Mouse (Mus musculus) midbrain, embryonic 15.5 days (tissue): ENCODE measurements around the gene Vmn1r218. TPM values are rescaled to one million over a fixed set of nuclear protein-coding genes. Genes with fewer than 3 reads are reported as not detected.
"Not testable (repeated sequence)": the region's sequence is repeated elsewhere in the genome, so short reads cannot be mapped to it uniquely, and the experiment has no call there.

Experiments used
- ATAC-seq: fragments of 200-750 bp; cut with Nextera tagmentation; replicated peaks from 2 replicates; pipeline ENCODE4 v1.8.0; 2017; ENCODE audit warnings: moderate TSS enrichment
- H3K27ac ChIP-seq: fragments of 300-500 bp; sonication (generic); 2 replicates; pipeline ENCODE4 v1.5.1; 2015; ENCODE audit warnings: mild to moderate bottlenecking, inconsistent platforms
- H3K27me3 ChIP-seq: fragments of 300-500 bp; sonication (generic); replicated peaks from 2 replicates; pipeline ENCODE4 v1.6.1; 2015; ENCODE audit warnings: inconsistent platforms
- H3K36me3 ChIP-seq: fragments of 300-500 bp; sonication (generic); replicated peaks from 2 replicates; pipeline ENCODE4 v1.6.1; 2015; ENCODE audit warnings: inconsistent platforms
- H3K4me1 ChIP-seq: fragments of 300-500 bp; sonication (generic); 2 replicates; pipeline ENCODE4 v1.6.1; 2015; ENCODE audit warnings: inconsistent platforms
- H3K4me2 ChIP-seq: fragments of 300-500 bp; sonication (generic); 2 replicates; pipeline ENCODE4 v1.6.1; 2015; ENCODE audit warnings: inconsistent platforms, mild to moderate bottlenecking, moderate library complexity
- H3K4me3 ChIP-seq: fragments of 300-500 bp; sonication (generic); 2 replicates; pipeline ENCODE4 v1.5.1; 2015; ENCODE audit warnings: mild to moderate bottlenecking, inconsistent platforms
- H3K9ac ChIP-seq: fragments of 300-500 bp; sonication (generic); 2 replicates; pipeline ENCODE4 v1.6.1; 2015; ENCODE audit warnings: mild to moderate bottlenecking, inconsistent platforms
- H3K9me3 ChIP-seq: fragments of 300-500 bp; sonication (generic); 2 replicates; pipeline ENCODE4 v1.6.1; 2016; ENCODE audit warnings: inconsistent platforms
- WGBS: fragments of 180-500 bp; shearing (Covaris S2); methylation state at CpG from one replicate; pipeline ENCODE4 v1.1.7; 2015; ENCODE audit warnings: mixed read lengths; 5-methylcytosine and 5-hydroxymethylcytosine counted together
- polyA plus RNA-seq: library from polyadenylated mRNA; unstranded; fragments of >200 nt; fragmentation: Nextera tagmentation; extraction: Ambion mirVana; gene quantifications from 2 replicates; pipeline ENCODE4 v1.2.1, GENCODE M21; 2015

Gene Vmn1r218
- not detected in 2 replicates for polyA plus RNA-seq

GRCm38 (mm10) chr13:23133099-23133498, at the start of gene Vmn1r218:
Gene Vmn1r218, plus strand, starts transcription at chr13:23133155.
- Histone ChIP-seq H3K9ac (no peak within 1 kb of the TSS), H3K4me2 (no peak within 1 kb of the TSS), H3K4me1 (no peaks in the 10 kb centered on the region), H3K27ac (no peak within 1 kb of the TSS), H3K36me3 (no peaks in the 10 kb centered on the region), H3K4me3 (no peak within 1 kb of the TSS), H3K27me3 (no peaks in the 10 kb centered on the region), H3K9me3 (no peaks in the 10 kb centered on the region)
- ATAC-seq, result no peak
- WGBS, result 76% methylated on average over 3 of the region's 3 CpGs

GRCm38 (mm10) chr13:23094386-23094785, 38.6 kb upstream of the Vmn1r218 start:
- Histone ChIP-seq H3K27me3 (no peaks in the 10 kb centered on the region), H3K36me3 (no peaks in the 10 kb centered on the region), H3K27ac (no peak overlapping the region), H3K9ac (no peak overlapping the region), H3K4me1 (no peaks in the 10 kb centered on the region), H3K4me2 (no peak overlapping the region), H3K4me3 (no peak overlapping the region), H3K9me3 (no peaks in the 10 kb centered on the region)
- no peak for ATAC-seq
- WGBS, result 96% methylated on average over 4 of the region's 4 CpGs

- 83% methylated on average over 1 of the region's 1 CpGs for WGBS
- ATAC-seq, result not testable (repeated sequence)
Measured at GRCm38 (mm10) chr13:23118126-23118525, 14.8 kb upstream of the Vmn1r218 start, which contains the start of gene Vmn1r217. Gene Vmn1r217, minus strand, starts transcription at chr13:23118226.

GRCm38 (mm10) chr13:23120611-23121010, 12.3 kb upstream of the Vmn1r218 start:
- no peak overlapping the region for H3K4me3 ChIP-seq
- 91% methylated on average over 2 of the region's 2 CpGs for WGBS
- H3K27ac ChIP-seq, result no peak overlapping the region
- H3K4me2 ChIP-seq, result no peak overlapping the region
- H3K9ac ChIP-seq, result no peak overlapping the region
- no peaks in the 10 kb centered on the region for H3K27me3 ChIP-seq
- no peaks in the 10 kb centered on the region for H3K36me3 ChIP-seq
- H3K4me1 ChIP-seq, result no peaks in the 10 kb centered on the region
- no peak for ATAC-seq
- H3K9me3 ChIP-seq, result no peaks in the 10 kb centered on the region

More at GRCm38 (mm10) chr13:23118126-23118525, 14.8 kb upstream of the Vmn1r218 start, which contains the start of gene Vmn1r217:
- not testable (repeated sequence) for H3K4me1 ChIP-seq, H3K9me3 ChIP-seq, H3K4me2 ChIP-seq, H3K36me3 ChIP-seq, H3K27ac ChIP-seq, H3K27me3 ChIP-seq, H3K4me3 ChIP-seq, H3K9ac ChIP-seq

GRCm38 (mm10) chr13:23133501-23133900, 546 bp downstream of the Vmn1r218 start:
- Histone ChIP-seq H3K4me2 (no peak overlapping the region), H3K9ac (no peak overlapping the region), H3K9me3 (no peaks in the 10 kb centered on the region), H3K27ac (no peak overlapping the region), H3K27me3 (no peaks in the 10 kb centered on the region), H3K4me1 (no peaks in the 10 kb centered on the region), H3K4me3 (no peak overlapping the region), H3K36me3 (no peaks in the 10 kb centered on the region)
- 58% methylated on average over 1 of the region's 1 CpGs for WGBS
- no peak for ATAC-seq

- Histone ChIP-seq H3K36me3 (no peaks in the 10 kb centered on the region), H3K4me1 (no peaks in the 10 kb centered on the region), H3K9ac (no peak overlapping the region), H3K27ac (no peak overlapping the region), H3K9me3 (no peaks in the 10 kb centered on the region), H3K4me2 (no peak overlapping the region), H3K4me3 (no peak overlapping the region), H3K27me3 (no peaks in the 10 kb centered on the region)
- no peak for ATAC-seq
- WGBS, result 87% methylated on average over 2 of the region's 2 CpGs
Measured at GRCm38 (mm10) chr13:23138880-23139279, 5.9 kb downstream of the Vmn1r218 start.

- ATAC-seq, result no peak
- no peak overlapping the region for H3K27ac ChIP-seq
- no peak overlapping the region for H3K4me3 ChIP-seq
- H3K4me2 ChIP-seq, result no peak overlapping the region
- no peaks in the 10 kb centered on the region for H3K9me3 ChIP-seq
- WGBS, result 79% methylated on average over 3 of the region's 3 CpGs
- no peak overlapping the region for H3K9ac ChIP-seq
- H3K4me1 ChIP-seq, result no peaks in the 10 kb centered on the region
- no peaks in the 10 kb centered on the region for H3K27me3 ChIP-seq
- no peaks in the 10 kb centered on the region for H3K36me3 ChIP-seq
Measured at GRCm38 (mm10) chr13:23157848-23158247, 24.9 kb downstream of the Vmn1r218 start.

- WGBS, result 91% methylated on average over 4 of the region's 4 CpGs
- ATAC-seq, result no peak
- Histone ChIP-seq H3K4me3 (no peak within 1 kb of the TSS), H3K9me3 (no peaks in the 10 kb centered on the region), H3K27me3 (no peaks in the 10 kb centered on the region), H3K9ac (no peak within 1 kb of the TSS), H3K27ac (no peak within 1 kb of the TSS), H3K36me3 (no peaks in the 10 kb centered on the region), H3K4me1 (no peaks in the 10 kb centered on the region), H3K4me2 (no peak within 1 kb of the TSS)
Measured at GRCm38 (mm10) chr13:23159012-23159411, 26.1 kb downstream of the Vmn1r218 start, which contains the start of gene Vmn1r219. Gene Vmn1r219, plus strand, starts transcription at chr13:23159312.

GRCm38 (mm10) chr13:23166471-23166870, 33.5 kb downstream of the Vmn1r218 start:
- H3K9me3 ChIP-seq, ATAC-seq, H3K4me3 ChIP-seq, H3K4me2 ChIP-seq, H3K36me3 ChIP-seq, H3K27me3 ChIP-seq, H3K9ac ChIP-seq, H3K27ac ChIP-seq, H3K4me1 ChIP-seq: not testable (repeated sequence)
- 89% methylated on average over 4 of the region's 4 CpGs for WGBS

GRCm38 (mm10) chr13:23187875-23188274, 54.9 kb downstream of the Vmn1r218 start, which contains the start of gene Vmn1r220:
Gene Vmn1r220, minus strand, starts transcription at chr13:23187975.
- H3K36me3 ChIP-seq, result no peaks in the 10 kb centered on the region
- no peak within 1 kb of the TSS for H3K27ac ChIP-seq
- H3K9me3 ChIP-seq, result no peaks in the 10 kb centered on the region
- H3K4me2 ChIP-seq, result no peak within 1 kb of the TSS
- H3K4me1 ChIP-seq, result no peaks in the 10 kb centered on the region
- H3K27me3 ChIP-seq, result no peaks in the 10 kb centered on the region
- ATAC-seq, result no peak
- WGBS, result 89% methylated on average over 2 of the region's 2 CpGs
- no peak within 1 kb of the TSS for H3K9ac ChIP-seq
- H3K4me3 ChIP-seq, result no peak within 1 kb of the TSS

Other genes starting within 250 kb of the Vmn1r218 start
- not detected in 2 replicates for gene Vmn1r212, start 248.9 kb upstream of the Vmn1r218 start, polyA plus RNA-seq
- gene Vmn1r213, start 125.5 kb upstream of the Vmn1r218 start, polyA plus RNA-seq, result not detected in 2 replicates
- not detected in 2 replicates for gene Vmn1r214, start 102.7 kb upstream of the Vmn1r218 start, polyA plus RNA-seq
- not detected in 2 replicates for gene Vmn1r215, start 65.1 kb upstream of the Vmn1r218 start, polyA plus RNA-seq
- not detected in 2 replicates for gene Vmn1r217, start 14.9 kb upstream of the Vmn1r218 start, polyA plus RNA-seq
- gene Vmn1r219, start 26.2 kb downstream of the Vmn1r218 start, polyA plus RNA-seq, result not detected in 2 replicates
- gene Vmn1r220, start 54.8 kb downstream of the Vmn1r218 start, polyA plus RNA-seq, result not detected in 2 replicates
- gene Vmn1r221, start 81.0 kb downstream of the Vmn1r218 start, polyA plus RNA-seq, result not detected in 2 replicates
- gene Vmn1r222, start 102.8 kb downstream of the Vmn1r218 start, polyA plus RNA-seq, result not detected in 2 replicates
- not detected in 2 replicates for gene Vmn1r223, start 114.0 kb downstream of the Vmn1r218 start, polyA plus RNA-seq
- 52.2 and 55.1 TPM in 2 replicates for gene Zfp322a, start 236.1 kb downstream of the Vmn1r218 start, polyA plus RNA-seq